Mouse (Mus musculus) heart, adult 18-20 months (tissue): ENCODE measurements at regions not wholly inside any gene's neighbourhood (a gene's known extent, or its start where the extent isn't known, plus 50 kb on each side); places are given as distances from the start of the nearest gene placed in this dataset.

Experiments
- DNase-seq, 2 experiments: peaks; one replicate each; pipeline ENCODE4 v3.0.0; 2021 to 2022; ENCODE audit warnings: mixed read lengths in 1 of 2

- DNase-seq: no peak
Observed at GRCm38 (mm10) chr13:85570886-85571527, 282.1 kb upstream of the Rasa1 start.

GRCm38 (mm10) chr13:85557821-85558220 lies 268.9 kb upstream of the Rasa1 start:
- no peak for DNase-seq

GRCm38 (mm10) chr13:85556101-85556853 lies 267.3 kb upstream of the Rasa1 start:
- DNase-seq: peak; percentile 21 to 75

- peak in 1 of 2 experiments; percentile 4 for DNase-seq
Observed at GRCm38 (mm10) chr13:85553072-85553471, 264.1 kb upstream of the Rasa1 start.

GRCm38 (mm10) chr13:85509671-85510070 lies 220.7 kb upstream of the Rasa1 start:
- DNase-seq: peak in 1 of 2 experiments; percentile 1

GRCm38 (mm10) chr13:85508552-85508951 lies 219.6 kb upstream of the Rasa1 start:
- no peak for DNase-seq

GRCm38 (mm10) chr13:85507374-85508101 lies 218.6 kb upstream of the Rasa1 start:
- peak; percentile 14 for DNase-seq

- peak; percentile 9 to 25 for DNase-seq
Observed at GRCm38 (mm10) chr13:85506875-85507274, 217.9 kb upstream of the Rasa1 start.

GRCm38 (mm10) chr13:85506030-85506429 lies 217.1 kb upstream of the Rasa1 start:
- no peak for DNase-seq

GRCm38 (mm10) chr13:85505046-85505445 lies 216.1 kb upstream of the Rasa1 start:
- no peak for DNase-seq

- DNase-seq: no peak
Observed at GRCm38 (mm10) chr13:85504001-85504400, 215.1 kb upstream of the Rasa1 start.

GRCm38 (mm10) chr13:85498696-85499095 lies 209.8 kb upstream of the Rasa1 start:
- no peak for DNase-seq

GRCm38 (mm10) chr13:85484790-85485189 lies 195.9 kb upstream of the Rasa1 start:
- no peak for DNase-seq

GRCm38 (mm10) chr13:85483348-85483747 lies 194.4 kb upstream of the Rasa1 start:
- DNase-seq: no peak

GRCm38 (mm10) chr13:85479405-85479804 lies 190.5 kb upstream of the Rasa1 start:
- no peak for DNase-seq

- no peak for DNase-seq
Observed at GRCm38 (mm10) chr13:85476274-85476846, 187.4 kb upstream of the Rasa1 start.

GRCm38 (mm10) chr13:85471340-85471739 lies 182.4 kb upstream of the Rasa1 start:
- no peak for DNase-seq

- no peak for DNase-seq
Observed at GRCm38 (mm10) chr13:85459387-85459786, 170.5 kb upstream of the Rasa1 start.

GRCm38 (mm10) chr13:85458611-85459010 lies 169.7 kb upstream of the Rasa1 start:
- DNase-seq: no peak

- DNase-seq: no peak
Observed at GRCm38 (mm10) chr13:85439581-85439980, 150.7 kb upstream of the Rasa1 start.

GRCm38 (mm10) chr13:85437875-85438274 lies 148.9 kb upstream of the Rasa1 start:
- DNase-seq: peak; percentile 22 to 40

GRCm38 (mm10) chr13:85437009-85437408 lies 148.1 kb upstream of the Rasa1 start:
- DNase-seq: no peak

- DNase-seq: no peak
Observed at GRCm38 (mm10) chr13:85436254-85436653, 147.3 kb upstream of the Rasa1 start.
